Mouse (Mus musculus) ES-CJ7 (cell line): Measurements from ENCODE around the gene Naa38.

Experiments used
- DNase-seq: peaks from one replicate; pipeline ENCODE4 v3.0.0; 2011; ENCODE audit warnings: low read depth, low spot score

Naa38 gene

DNA sequence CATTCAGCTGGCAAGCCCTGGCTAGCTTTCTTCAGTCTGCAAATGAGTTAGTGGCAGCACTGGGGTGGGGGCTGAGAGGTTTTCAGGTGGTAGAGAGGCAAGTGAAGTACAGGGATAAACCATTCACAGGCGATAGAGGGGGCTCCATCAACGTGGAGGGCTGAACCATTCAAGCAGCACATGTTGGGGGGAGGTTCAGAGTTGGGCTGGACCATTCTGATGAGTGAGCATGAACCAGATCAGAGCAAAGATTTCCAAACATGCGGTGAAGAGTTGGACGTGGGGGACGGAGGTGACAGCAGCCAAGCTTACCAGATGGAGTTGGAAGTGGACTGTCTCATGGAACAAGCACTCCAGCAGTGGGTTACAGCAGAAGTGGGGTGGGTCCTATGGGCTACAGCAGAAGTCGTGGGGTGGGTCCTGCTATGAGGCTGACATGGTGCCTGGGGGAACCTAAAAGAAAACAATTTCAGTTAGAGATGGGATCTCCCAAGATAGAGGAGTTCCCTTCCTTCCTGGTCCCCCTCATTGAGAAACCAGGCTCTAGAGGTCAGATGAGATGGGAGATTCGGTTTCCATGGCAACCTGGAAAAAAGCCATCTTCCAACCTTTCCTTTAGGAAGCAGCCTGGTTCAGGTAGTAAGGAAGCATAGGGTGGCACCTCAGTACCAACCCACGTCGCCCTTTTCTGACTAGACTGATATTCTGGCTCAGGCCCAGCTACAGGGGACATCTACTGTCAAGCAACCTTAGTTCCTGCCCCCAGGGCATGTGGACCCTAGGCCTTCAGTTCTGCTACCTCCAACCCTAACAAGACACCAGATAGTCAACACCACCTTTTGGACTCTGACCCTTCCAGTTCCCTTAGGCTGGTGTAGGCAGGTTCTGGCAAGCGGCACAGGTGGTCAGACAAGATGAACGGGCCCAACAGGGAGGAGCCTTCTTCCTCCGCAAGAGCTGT, 18.2 kb downstream of the Naa38 start, which contains the start of gene Kdm6b:
Gene Kdm6b (minus strand): TSS at position 455 of the 961 bp plus-strand sequence.
- peak; percentile 90 for DNase-seq

DNA sequence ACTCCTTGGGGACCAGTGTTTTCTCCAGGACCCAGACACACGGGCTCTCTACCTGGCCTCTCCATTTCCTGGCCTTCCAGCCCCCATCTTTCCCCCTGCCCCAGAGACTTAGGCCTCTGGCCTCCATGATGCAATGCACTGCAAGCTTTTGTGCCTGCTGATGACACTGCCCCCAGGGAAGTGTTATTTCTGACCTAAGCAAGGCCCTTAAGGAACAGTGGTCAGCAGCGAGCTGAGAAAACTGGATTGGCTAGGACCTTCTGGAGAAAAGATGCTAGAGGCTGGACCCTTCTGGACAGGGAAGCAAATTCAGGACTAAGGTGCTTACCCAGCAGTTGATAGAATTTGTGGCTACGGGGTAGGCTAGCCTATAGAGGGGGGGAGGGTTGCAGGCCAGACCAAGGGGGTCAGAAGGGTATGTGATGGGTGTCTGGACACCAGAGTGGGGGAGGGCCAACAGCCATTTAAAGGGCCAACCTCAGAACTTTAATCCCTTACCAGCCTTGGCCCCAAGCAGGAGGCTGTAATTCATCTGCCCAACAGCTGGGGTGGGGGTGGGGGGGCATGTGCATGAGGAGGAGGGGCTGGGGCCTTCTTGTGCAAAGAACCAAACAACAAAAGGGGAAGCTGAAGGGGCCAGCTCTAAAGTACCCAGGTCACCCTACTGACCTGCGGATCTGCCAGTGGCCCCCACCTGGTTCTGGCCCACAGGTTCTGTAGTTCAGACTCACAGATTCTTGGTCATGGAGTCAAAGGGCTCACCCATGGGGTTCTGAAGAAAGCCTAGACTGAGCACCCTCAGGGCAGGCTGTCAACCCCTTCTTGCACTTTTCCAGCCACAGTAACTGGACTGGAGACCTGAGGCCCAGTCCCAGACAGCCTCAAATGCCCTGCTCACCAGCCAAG, 19.4 kb downstream of the Naa38 start:
- DNase-seq, result no peak

DNA sequence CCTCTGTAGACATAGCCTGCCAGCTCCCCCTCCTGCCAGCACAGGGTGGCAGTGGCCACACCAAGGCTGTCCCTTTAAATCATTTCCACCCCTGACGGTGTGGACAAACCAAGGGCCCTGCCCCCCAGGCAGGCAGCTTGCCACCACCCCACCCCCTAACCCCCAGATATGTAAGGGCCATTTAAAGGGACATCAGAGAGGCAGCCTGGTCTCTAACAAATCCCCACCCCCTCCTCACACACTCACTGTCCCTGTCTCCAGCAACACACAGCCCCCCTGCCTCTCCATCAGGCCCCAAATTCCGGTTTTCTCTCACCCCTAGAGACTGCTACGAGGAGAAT, 20.0 kb downstream of the Naa38 start:
- no peak for DNase-seq

DNA sequence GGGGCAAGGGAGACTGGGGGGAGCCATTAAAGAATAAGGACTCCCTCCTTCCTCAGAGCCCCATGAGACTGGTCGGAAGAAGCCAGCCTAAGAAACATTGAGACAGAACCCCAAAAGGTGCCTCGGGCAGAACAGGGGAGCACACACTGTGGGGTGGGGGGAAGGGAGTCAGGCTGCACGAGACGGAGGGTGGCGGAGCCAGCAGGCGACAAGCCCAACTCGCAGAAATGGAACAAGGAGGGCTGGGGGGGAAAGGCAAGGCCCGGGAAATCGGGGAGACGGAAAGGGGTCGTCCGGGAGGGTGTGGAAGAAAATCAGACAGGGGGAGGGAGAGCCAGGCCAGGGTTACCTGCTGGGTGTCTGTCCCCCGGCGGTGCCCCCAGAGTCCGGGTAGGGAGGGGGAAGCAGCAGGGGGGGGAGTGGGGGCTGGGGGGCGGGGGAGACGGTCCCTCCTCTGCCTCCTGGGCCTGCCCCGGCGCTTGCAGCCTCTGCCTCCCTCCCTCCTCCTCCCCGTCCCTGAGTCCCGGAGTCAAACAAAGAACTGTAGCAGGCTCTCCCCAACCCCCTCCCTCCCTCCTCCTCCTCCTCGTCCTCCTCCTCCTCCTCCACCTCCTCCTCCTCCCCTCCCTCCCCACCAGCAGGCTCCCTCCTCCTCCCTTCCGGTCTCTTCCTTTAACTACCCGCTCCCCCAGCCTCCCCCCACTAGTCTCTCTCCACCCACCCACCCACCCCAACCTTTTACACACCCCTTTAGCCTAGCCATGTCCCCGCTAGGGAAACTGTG, 20.6 kb downstream of the Naa38 start:
- peak; percentile 90 for DNase-seq

DNA sequence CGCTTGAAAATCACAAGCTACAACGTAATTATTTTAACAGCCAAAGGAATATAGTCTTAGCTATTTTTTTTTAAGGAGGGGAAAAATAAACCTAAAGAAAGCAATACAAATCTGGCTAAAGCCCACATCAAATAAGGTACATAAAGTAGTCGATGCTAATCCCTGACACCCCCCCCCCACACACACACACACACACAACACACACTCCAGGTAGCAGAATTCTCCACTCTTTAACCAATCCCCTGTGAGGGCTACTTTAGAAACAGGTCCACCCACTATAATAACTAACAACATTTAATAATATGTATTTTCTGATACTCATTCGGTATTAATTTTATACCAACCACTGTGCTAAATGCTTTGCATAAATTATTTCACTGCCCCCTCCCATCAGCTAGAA, 21.2 kb downstream of the Naa38 start:
- no peak for DNase-seq

DNA sequence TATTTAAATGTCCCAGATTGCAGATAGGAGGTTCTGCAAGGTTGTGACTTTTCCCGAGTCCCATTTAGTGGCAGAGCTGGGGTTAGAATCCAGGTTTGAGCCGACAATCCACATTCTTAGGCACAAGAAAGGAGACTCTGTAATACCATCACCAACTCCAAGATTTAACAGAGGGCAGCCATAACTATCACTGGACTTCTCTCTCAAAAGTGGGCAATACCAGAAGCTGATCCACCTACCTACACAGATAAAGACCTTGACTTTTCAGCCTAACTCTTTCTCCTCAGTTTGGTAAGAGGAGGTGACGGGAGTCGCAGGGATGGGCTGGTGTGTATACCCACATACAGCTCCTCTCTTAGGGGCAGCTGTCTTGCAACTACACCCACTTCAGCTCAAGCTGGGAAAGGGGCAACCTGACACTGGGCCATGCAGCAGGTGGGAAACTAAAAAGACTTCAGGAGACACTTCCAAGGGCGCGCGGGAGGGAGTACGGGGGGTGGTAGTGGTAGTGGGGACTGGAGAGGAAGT, 21.7 kb downstream of the Naa38 start:
- DNase-seq, result peak; percentile 38

DNA sequence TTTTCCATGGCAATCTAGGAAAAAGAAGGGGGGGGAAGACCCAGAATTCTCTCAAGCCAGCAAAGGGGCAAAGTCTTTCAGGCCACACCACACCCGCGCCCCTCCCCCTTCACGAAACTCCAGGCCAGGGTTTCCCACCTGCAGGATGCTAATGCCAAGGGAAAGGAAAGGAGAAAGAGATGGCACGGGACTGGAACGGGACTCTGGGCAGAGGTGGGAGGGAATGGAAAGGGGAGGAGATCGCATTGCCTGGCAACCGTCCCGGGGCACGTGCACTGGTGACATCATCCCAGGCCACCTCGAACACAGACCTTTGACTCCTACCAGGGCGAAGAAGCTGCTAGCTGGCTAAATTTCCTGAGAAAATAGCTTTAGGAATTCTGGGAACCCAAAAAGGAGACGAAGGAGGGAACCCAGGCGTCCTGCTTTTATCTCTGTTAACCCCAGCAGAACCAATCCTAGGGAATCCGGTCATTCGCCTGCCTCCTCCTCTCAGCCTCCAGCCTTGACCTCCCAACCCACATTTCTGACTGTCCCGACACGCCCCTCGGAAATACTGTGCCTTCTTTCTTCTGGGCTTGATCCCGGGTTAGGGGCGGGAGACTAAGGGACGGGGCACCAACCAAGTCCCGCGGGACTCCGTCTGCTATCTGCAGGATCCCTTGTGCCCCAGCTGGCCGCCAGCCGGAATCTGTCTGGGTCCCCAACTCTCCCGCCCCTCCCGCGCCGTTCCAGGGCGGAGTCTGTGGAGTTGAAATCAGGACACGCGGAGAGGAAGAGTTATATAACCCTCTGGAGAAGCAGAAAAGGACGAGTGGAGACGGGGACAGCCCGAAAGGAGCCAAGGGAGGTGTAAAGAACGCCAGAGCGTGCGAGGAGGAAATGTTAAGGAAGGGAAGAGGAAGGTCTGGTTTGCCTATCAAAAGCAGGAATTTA, 22.4 kb downstream of the Naa38 start:
- DNase-seq, result peak; percentile 98

DNA sequence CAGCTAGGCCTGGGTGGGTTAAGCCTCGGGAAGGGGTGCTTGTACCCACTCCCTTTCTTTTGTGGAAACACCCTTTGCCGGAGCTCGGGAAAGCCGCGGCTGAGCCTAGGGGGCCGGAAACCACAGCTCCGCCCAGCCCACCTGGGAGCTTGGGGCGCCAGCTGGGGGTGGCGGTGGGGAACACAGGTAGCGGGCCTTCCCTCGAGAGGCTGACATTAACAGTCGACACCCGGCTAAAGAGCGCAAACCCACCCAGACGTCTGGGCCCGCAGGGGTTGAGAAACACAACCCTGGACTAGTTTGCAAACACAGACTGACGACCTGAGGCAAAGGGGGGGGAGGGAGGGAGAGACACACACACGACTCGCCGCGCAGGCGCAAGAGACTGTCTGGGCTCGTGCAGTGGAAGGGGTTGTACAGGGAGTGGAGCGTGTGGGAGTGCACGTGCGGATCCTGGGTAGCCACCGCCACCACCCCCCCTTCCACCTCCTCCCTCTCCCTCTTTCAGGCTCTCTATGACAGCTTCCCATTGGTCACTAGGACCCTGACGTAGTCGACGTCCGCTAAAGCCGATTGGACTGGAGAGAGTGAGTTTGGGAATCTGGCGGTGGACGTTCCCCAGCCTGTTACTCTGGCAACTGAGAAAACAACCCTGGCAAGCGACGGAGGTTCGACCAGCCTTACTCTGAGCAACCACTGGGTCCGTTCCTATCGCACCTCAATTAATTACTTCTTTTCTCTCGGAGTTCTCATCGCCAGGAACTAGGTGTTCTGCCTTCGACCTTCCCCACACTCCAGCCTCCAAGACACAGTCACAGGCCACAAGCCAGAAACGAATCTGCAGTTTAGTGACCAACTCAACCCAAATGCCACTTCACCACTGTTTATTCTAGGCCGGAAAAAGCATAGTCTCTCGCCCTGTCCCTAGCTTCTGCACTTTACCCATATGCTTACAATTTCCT, 23.5 kb downstream of the Naa38 start:
- peak; percentile 99 for DNase-seq

DNA sequence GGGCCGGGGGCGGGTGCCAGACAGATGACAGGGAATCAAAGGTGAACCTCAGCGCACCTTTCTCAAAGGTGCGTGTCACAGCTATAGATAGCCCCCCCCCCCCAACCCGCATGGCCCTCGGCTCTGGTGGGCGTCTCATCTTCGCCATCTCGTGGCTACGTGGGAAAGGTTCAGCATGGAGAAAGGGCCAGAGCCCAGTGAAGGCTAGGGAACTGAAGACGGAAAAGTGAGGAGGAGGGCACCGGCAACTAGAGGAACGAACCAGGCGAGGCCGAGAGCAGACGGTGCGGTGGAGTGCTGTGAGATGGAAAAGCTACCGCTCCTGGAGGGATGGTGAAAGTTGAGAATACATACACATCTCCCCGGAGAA, 24.1 kb downstream of the Naa38 start:
- DNase-seq, result peak; percentile 40

DNA sequence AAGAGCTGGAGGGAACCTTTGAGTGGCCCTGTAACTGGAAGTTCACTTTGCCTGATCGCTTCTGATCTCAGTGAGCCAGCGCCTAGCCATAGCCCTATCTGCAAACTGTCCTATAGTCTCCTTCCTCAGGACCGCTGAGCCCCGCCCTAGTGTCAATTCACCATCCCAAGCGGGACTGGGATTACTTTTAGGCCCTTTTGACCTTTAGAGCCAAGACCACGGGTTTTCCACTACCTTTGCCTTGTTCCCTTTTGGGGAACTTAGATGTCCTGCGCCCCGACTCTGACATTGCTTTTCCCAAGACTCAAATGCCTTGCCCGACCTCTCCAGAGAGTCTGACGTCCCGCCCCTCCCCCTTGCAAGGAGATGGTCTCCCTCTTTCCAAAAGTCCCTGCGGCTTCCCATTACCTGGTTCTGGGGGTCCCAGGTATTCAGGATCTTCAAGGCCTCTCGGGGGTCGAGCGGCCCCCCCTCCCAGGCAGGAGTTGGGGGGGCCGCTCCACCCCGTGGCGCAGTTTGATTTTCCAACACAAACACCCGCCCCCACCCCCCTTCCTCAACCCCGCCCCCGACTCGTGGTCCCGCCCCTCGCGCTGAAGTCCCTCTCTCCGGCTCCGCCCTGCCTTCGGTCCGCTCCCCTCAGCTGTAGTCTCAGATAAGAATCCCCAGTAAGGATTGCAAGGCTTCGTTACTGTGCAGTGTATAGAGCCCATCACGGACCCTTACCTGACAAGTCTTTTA, 24.7 kb downstream of the Naa38 start:
- DNase-seq, result peak; percentile 36

DNA sequence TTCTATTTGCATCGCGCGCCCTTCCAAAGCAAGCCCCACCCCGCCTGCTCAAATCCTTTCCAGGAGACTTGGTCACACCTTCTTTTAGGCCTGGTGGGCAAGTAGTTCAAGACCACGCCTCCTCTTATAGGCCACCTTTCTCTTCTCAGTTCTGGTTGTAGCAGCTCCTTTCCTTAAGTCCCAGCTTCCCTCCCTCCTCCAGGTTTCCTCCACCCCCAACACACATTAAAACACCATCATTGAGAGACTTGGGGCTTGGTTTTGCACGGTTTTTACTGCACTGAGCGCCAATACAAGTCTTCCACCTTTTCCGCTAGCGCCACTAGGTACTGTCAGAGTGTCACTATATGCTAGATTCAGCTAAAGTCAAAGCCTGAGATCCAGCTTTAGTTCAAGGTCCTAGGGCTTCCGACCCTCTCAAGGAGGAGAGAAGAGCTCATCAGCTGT, 25.3 kb downstream of the Naa38 start:
- DNase-seq, result peak; percentile 87

DNA sequence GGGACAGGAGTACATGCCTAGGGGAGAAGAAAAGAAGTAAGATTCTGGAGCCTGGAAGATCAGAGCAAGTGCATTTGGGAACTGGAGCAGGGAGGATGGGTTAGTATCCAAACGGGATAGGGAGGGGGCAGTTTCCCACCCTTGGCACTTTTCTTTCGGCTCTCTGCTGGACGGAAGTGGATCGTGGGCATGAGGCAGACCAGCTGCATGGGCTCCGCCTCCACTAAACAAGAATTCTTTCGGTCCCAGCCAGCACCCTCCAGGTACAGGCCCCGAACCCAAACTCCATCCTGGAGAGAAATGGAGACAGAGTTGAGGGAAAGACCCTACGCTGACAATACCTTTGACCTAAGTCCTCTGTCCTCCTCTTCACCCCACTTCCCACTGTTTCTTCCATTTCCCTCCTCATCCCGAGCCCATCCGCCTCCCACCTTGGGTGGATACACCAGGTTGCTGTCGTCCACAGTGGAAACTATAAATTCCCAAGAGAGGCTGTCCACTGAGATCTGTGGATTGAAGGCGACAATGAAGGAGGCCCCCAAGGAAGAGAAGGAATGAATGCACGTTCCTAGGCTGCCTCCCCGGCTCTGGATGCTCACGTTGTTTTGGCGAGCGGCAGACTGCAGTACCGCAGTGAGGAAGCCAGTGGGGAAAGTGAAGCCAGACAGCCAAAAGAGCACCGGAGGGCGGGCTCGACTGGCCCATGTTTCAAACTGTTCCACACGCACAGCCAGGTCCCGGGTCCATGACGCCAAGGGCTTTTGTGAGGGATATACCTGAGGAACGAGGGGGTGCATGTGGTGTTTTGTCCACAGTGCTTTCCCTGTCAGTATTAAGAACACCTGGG, 26.1 kb downstream of the Naa38 start:
- DNase-seq, result no peak

DNA sequence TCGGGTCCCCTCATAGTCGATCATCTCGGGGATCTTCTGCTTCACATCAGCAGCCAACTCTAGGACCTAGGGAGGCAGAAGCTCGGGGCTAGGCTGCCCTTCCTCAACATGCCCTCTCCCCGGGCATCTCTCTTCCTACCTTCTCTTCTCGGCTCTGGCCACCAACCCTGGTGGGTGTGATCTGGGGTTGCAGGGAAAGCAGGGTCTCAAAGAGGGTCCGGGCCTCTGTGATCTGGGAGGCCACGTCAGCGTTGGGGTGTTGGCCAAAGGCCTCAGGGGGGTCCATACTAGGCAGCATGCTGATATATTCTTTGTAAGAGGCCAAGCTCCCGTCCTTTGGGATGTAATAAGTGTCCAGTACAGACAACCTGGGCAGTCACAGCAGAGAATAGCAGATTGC, 27.6 kb downstream of the Naa38 start:
- DNase-seq, result no peak

DNA sequence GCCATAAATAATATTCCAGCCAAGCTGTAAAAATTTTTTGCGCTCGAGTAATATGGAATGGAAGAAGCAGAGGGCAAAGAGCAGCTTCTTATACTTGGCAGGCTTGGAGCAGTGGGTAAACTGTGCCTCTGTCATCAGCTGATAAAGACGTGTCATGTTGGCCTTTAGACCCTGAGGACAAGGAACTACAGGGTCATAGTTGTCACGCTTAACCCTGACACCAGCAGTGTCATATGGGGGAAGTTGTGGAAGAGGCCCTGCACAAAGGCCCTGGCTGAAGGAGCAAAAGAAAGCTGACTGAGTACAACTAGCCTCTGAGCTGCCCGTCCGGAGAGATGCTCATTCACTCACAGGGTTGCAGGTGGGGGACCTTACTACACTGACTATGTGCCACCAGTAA, 28.6 kb downstream of the Naa38 start:
- DNase-seq, result no peak

DNA sequence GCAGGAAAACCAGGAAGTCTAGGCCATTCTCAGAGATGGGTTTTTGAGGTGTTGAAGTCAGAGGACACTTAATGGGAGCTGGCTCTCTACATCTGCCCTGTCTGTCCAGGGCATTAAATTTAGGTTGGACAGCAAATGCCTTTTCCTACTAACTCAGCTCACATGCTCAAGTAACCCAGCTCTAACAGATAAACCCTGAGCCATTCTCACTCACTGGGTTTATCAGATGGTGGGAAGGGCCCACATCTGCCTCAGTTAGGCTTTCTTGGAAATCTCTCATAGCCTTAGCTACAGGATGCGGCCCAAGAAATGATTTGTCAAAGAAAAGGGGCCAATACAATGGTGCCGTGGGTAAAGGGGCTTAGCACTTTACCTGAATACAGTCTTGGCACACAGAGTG, 31.0 kb downstream of the Naa38 start:
- no peak for DNase-seq

DNA sequence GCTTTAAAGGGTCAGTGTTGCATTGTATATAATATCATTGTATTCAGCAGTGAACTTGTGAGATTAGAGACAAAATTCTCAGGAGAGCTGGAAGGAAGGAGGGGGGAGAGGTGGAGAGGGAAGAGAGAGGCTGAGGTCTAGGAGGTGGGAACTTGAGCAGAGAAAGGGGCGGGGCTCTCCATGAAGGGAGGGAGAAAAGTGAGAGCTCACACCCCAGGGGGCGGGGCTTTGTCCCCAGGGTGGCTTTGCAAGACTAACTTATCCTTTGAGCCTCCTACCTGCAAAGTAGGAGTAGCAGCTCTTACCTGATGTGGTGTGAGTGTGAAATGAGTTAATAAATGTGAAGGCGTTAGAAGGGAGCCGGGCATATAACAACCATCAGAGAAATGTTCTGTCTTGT, 33.5 kb downstream of the Naa38 start:
- peak; percentile 85 for DNase-seq

DNA sequence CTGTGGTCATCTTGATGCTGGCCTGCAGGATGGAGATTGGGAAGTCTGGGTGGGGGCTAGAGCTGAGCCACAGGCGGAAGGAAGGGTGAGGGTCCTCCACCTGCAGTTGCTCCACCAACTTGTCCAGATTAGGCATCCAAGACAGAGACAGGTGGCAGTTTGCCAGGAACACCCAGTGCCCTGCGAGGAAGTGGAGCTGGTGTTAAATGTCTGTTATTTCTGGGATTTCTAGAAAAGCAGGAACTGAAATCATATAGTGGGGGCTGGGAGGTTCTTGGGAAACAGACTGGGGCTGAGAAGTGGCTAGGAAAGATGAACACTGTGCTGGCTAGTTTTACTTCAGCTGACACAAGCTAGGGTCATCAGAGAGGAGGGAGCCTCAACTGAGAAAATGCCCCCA, 34.0 kb downstream of the Naa38 start:
- no peak for DNase-seq

DNA sequence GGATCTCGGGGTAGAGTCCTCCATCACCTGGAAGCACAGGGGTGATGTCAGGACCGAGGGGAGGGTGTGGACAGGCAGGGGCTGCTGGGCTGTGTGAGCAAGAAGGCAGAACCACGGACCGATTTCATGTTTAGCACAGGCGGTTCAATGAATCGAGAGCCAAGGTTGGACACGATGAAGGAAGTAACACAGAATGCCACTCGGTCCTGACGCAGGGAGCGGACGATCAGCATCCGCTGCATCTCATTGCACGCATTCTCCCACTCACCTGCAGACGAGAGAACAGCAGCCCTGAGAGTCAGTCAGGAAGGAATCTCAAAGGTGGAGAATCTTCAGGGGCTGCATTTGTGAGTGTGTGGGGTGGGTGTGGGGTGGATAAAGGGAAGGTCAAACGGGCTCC, 35.3 kb downstream of the Naa38 start:
- DNase-seq, result no peak
